Mouse (Mus musculus): ENCODE measurements at regions not wholly inside any gene's neighbourhood (a gene's known extent, or its start where the extent isn't known, plus 50 kb on each side); places are given as distances from the start of the nearest gene placed in this dataset.

GRCm38 (mm10) chr14:45817756-45818155 is 159.8 kb upstream of the Ddhd1 start:
- TF ChIP-seq CTCF (IDR thresholded peaks at IDR 0.05; ENCODE audit: insufficient read depth, low read length) (no peak), POLR2A (IDR thresholded peaks at IDR 0.05; ENCODE audit: borderline replicate concordance, extremely low read depth, low read depth, low read length) (no peak)
